Mouse (Mus musculus) bone marrow, adult 2 months (tissue): ENCODE data around the gene Tnfsf13b. TPM values are rescaled to one million over a fixed set of nuclear protein-coding genes. Genes with fewer than 3 reads are reported as not detected.

ENCODE experiments used
- H3K27ac ChIP-seq: fragments of 200-500 bp; 2 replicates; pipeline ENCODE4 v1.5.1; 2012; ENCODE audit warnings: low read depth, mild to moderate bottlenecking, control low read depth, inconsistent platforms, low read length; ENCODE audit not compliant: control insufficient read depth, poor library complexity, insufficient read depth
- H3K4me1 ChIP-seq: fragments of 200-500 bp; 2 replicates; pipeline ENCODE4 v1.6.1; 2011; ENCODE audit warnings: low read length; ENCODE audit not compliant: control insufficient read depth, insufficient read depth
- H3K4me3 ChIP-seq: fragments of 200-500 bp; replicated peaks from 2 replicates; pipeline ENCODE3; 2011; ENCODE audit warnings: mild to moderate bottlenecking, low read depth, low read length, control low read depth; ENCODE audit not compliant: control insufficient read depth
- CTCF ChIP-seq: fragments of 200-500 bp; IDR thresholded peaks from 2 replicates; pipeline ENCODE4 v1.5.1; 2011; ENCODE audit warnings: low read length, control low read depth; ENCODE audit not compliant: control insufficient read depth, insufficient read depth
- POLR2A ChIP-seq: fragments of 200-500 bp; IDR thresholded peaks from 2 replicates; pipeline ENCODE4 v1.6.1; 2011; ENCODE audit warnings: low read depth, mild to moderate bottlenecking, control low read depth, low read length, borderline replicate concordance; ENCODE audit not compliant: control insufficient read depth
- WGBS: fragments of 180-500 bp; shearing (Covaris S2); methylation state at CpG from one replicate; pipeline ENCODE4 v1.1.7; 2018; 5-methylcytosine and 5-hydroxymethylcytosine counted together
- polyA plus RNA-seq: library from polyadenylated mRNA; stranded (reverse); fragments of >200 nt; gene quantifications from 2 replicates; pipeline ENCODE4 v1.2.4, GENCODE M21; 2011; ENCODE audit warnings: low replicate concordance; ENCODE audit not compliant: missing spikeins, insufficient read depth, insufficient read length

The Tnfsf13b gene
- polyA plus RNA-seq, 1 experiment: 21.4 TPM

- 51% methylated on average over 18 of the region's 18 CpGs for WGBS
- Histone ChIP-seq H3K4me1 (peaks cover 5% of the 10 kb centered on the region; the same call in 1 of the 2 replicates), H3K27ac (no peak overlapping the region), H3K4me3 (peak overlapping the region; percentile 87)
- TF ChIP-seq CTCF: no peak
These were observed 27.6 kb upstream of the Tnfsf13b start for GRCm38 (mm10) chr8:9978475-9979230.

- H3K27ac ChIP-seq: no peak overlapping the region
- peaks cover 5% of the 10 kb centered on the region; the same call in 1 of the 2 replicates for H3K4me1 ChIP-seq
- WGBS: 58% methylated on average over 1 of the region's 1 CpGs
- no peak overlapping the region for H3K4me3 ChIP-seq
- TF ChIP-seq POLR2A (no peak), CTCF (no peak)
These were observed 26.5 kb upstream of the Tnfsf13b start for GRCm38 (mm10) chr8:9979746-9980145.

GRCm38 (mm10) chr8:9980188-9980587 lies 26.1 kb upstream of the Tnfsf13b start:
- TF ChIP-seq CTCF (no peak), POLR2A (no peak)
- Histone ChIP-seq H3K4me1 (peaks cover 5% of the 10 kb centered on the region; the same call in 1 of the 2 replicates), H3K27ac (no peak overlapping the region), H3K4me3 (no peak overlapping the region)

GRCm38 (mm10) chr8:10004115-10004514 lies 2.2 kb upstream of the Tnfsf13b start:
- no peak overlapping the region for H3K27ac ChIP-seq
- peaks cover 3% of the 10 kb centered on the region for H3K4me1 ChIP-seq
- no peak for TF ChIP-seq POLR2A
- no peak for TF ChIP-seq CTCF
- WGBS: 71% methylated on average over 7 of the region's 7 CpGs
- H3K4me3 ChIP-seq: no peak overlapping the region

- peak overlapping the region; percentile 67 for H3K27ac ChIP-seq
- peaks cover 3% of the 10 kb centered on the region for H3K4me1 ChIP-seq
- H3K4me3 ChIP-seq: peak overlapping the region; percentile 81
- 5% methylated on average over 29 of the region's 29 CpGs for WGBS
- TF ChIP-seq CTCF (no peak), POLR2A (no peak)
These were observed 856 bp downstream of the Tnfsf13b start for GRCm38 (mm10) chr8:10006986-10007659.

GRCm38 (mm10) chr8:10007660-10008028 lies 1.4 kb downstream of the Tnfsf13b start:
- peak overlapping the region; percentile 81 for H3K4me3 ChIP-seq
- H3K4me1 ChIP-seq: peaks cover 3% of the 10 kb centered on the region

GRCm38 (mm10) chr8:10016252-10016651 lies 10.0 kb downstream of the Tnfsf13b start:
- Histone ChIP-seq H3K4me3 (no peak overlapping the region), H3K27ac (no peak overlapping the region), H3K4me1 (no peaks in the 10 kb centered on the region; the same call in 1 of the 2 replicates)
- TF ChIP-seq POLR2A (no peak), CTCF (no peak)
- WGBS: 94% methylated on average over 1 of the region's 1 CpGs

More at GRCm38 (mm10) chr8:10007660-10008028, 1.4 kb downstream of the Tnfsf13b start:
- no peak overlapping the region for H3K27ac ChIP-seq
- no peak for TF ChIP-seq POLR2A
- TF ChIP-seq CTCF: no peak
- 24% methylated on average over 6 of the region's 6 CpGs for WGBS

- Histone ChIP-seq H3K27ac (no peak overlapping the region), H3K4me1 (no peaks in the 10 kb centered on the region; the same call in 1 of the 2 replicates), H3K4me3 (no peak overlapping the region)
- TF ChIP-seq CTCF (no peak), POLR2A (no peak)
- WGBS: 82% methylated on average over 3 of the region's 3 CpGs
These were observed 11.0 kb downstream of the Tnfsf13b start for GRCm38 (mm10) chr8:10017231-10017630.
